Mouse (Mus musculus): ENCODE results near the gene Il4ra. TPM values are rescaled to one million over a fixed set of nuclear protein-coding genes. Genes with fewer than 3 reads are reported as not detected.

Gene Il4ra
- polyA plus RNA-seq, 1 experiment, result 189 TPM

- TF ChIP-seq CTCF (IDR thresholded peaks at IDR 0.05; ENCODE audit: borderline replicate concordance, control insufficient read depth, extremely low read depth, insufficient read depth, low read length, poor library complexity) (no peak), POLR2A (IDR thresholded peaks at IDR 0.05; ENCODE audit: control insufficient read depth, extremely low read depth, insufficient read depth, low read length, poor library complexity) (no peak)
- peak overlapping the region; percentile 96 for H3K27ac ChIP-seq (ENCODE audit: control insufficient read depth, insufficient read depth, low read length)
- 22% methylated on average over 4 of the region's 4 CpGs for WGBS
- no peak for DNase-seq
- H3K27me3 ChIP-seq (ENCODE audit: control insufficient read depth, insufficient read depth, low read length), result no peaks in the 10 kb centered on the region
- H3K36me3 ChIP-seq (ENCODE audit: control insufficient read depth, insufficient read depth, low read length), result peaks cover 5% of the 10 kb centered on the region; the same call in 1 of the 2 replicates
- no peak overlapping the region for H3K4me3 ChIP-seq (ENCODE audit: control insufficient read depth, insufficient read depth, low read length)
- H3K4me1 ChIP-seq (replicated peaks; ENCODE audit: control insufficient read depth, insufficient read depth, low read length), result peaks cover 52% of the 10 kb centered on the region
Measured at GRCm38 (mm10) chr7:125608183-125608688, 56.3 kb downstream of the Il4ra start.

DNA sequence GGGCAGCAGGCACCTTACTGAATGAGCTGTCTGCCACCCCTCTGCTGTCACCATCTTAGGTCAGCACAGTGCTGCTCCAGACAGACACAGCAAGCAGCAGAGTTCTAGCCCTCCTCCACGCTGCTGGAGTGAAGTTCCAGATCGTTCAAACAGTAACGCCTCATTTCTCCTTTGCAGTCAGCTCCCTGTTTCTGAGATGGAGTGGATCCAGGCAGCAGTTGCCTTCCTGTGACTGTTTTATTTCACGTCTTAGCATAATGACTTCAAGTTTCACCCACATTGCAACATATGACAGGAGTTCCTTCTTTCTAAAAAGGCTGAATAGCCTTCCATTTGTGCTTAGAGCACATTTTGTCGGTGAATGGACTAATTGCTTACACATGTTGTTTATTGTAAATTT is 61.7 kb downstream of the Il4ra start:
- no peak for DNase-seq
- Histone ChIP-seq H3K27me3 (ENCODE audit: control insufficient read depth, insufficient read depth, low read length) (no peaks in the 10 kb centered on the region), H3K4me1 (replicated peaks; ENCODE audit: control insufficient read depth, insufficient read depth, low read length) (peaks cover 5% of the 10 kb centered on the region; the same call in 1 of the 2 replicates), H3K36me3 (ENCODE audit: control insufficient read depth, insufficient read depth, low read length) (peaks cover 5% of the 10 kb centered on the region; the same call in 1 of the 2 replicates), H3K27ac (ENCODE audit: control insufficient read depth, insufficient read depth, low read length) (no peak overlapping the region), H3K4me3 (ENCODE audit: control insufficient read depth, insufficient read depth, low read length) (no peak overlapping the region)
- no peak for TF ChIP-seq CTCF (IDR thresholded peaks at IDR 0.05; ENCODE audit: borderline replicate concordance, control insufficient read depth, extremely low read depth, insufficient read depth, low read length, poor library complexity)
- no peak for TF ChIP-seq POLR2A (IDR thresholded peaks at IDR 0.05; ENCODE audit: control insufficient read depth, extremely low read depth, insufficient read depth, low read length, poor library complexity)
- WGBS, result 76% methylated on average over 5 of the region's 5 CpGs

DNA sequence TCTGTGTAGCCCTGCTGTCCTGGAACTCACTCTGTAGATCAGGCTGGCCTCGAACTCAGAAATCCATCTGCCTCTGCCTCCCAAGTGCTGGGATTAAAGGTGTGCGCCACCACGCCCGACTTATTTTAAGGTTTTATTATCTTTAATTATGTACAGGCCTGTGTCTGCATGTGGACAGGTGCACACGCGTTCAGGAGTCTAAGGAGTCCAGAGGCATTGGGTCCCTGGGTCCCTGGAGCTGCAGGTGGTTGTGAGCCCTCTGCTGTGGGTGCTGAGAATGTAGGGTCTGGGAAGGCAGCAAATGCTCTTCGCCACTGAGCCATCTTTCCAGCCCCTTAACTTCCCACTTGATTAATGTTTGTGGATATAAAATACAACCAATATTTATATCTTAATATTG is 63.5 kb downstream of the Il4ra start:
- H3K27ac ChIP-seq (ENCODE audit: control insufficient read depth, insufficient read depth, low read length), result no peak overlapping the region
- no peak for DNase-seq
- TF ChIP-seq CTCF (IDR thresholded peaks at IDR 0.05; ENCODE audit: borderline replicate concordance, control insufficient read depth, extremely low read depth, insufficient read depth, low read length, poor library complexity) (no peak), POLR2A (IDR thresholded peaks at IDR 0.05; ENCODE audit: control insufficient read depth, extremely low read depth, insufficient read depth, low read length, poor library complexity) (no peak)
- 92% methylated on average over 7 of the region's 7 CpGs for WGBS
- H3K36me3 ChIP-seq (ENCODE audit: control insufficient read depth, insufficient read depth, low read length), result no peaks in the 10 kb centered on the region; the same call in 1 of the 2 replicates
- H3K4me1 ChIP-seq (replicated peaks; ENCODE audit: control insufficient read depth, insufficient read depth, low read length), result peaks cover 9% of the 10 kb centered on the region
- H3K27me3 ChIP-seq (ENCODE audit: control insufficient read depth, insufficient read depth, low read length), result no peaks in the 10 kb centered on the region
- H3K4me3 ChIP-seq (ENCODE audit: control insufficient read depth, insufficient read depth, low read length), result no peak overlapping the region

- Histone ChIP-seq H3K27me3 (ENCODE audit: control insufficient read depth, insufficient read depth, low read length) (no peaks in the 10 kb centered on the region), H3K27ac (ENCODE audit: control insufficient read depth, insufficient read depth, low read length) (no peak overlapping the region), H3K36me3 (ENCODE audit: control insufficient read depth, insufficient read depth, low read length) (0 out of 2 replicates have a peak, but pooled peaks cover 4% of the 10 kb centered on the region), H3K4me1 (replicated peaks; ENCODE audit: control insufficient read depth, insufficient read depth, low read length) (peaks cover 28% of the 10 kb centered on the region), H3K4me3 (ENCODE audit: control insufficient read depth, insufficient read depth, low read length) (no peak overlapping the region)
- 65% methylated on average over 7 of the region's 7 CpGs for WGBS
- no peak for TF ChIP-seq POLR2A (IDR thresholded peaks at IDR 0.05; ENCODE audit: control insufficient read depth, extremely low read depth, insufficient read depth, low read length, poor library complexity)
- no peak for TF ChIP-seq CTCF (IDR thresholded peaks at IDR 0.05; ENCODE audit: borderline replicate concordance, control insufficient read depth, extremely low read depth, insufficient read depth, low read length, poor library complexity)
- DNase-seq, result no peak
Measured at GRCm38 (mm10) chr7:125618016-125618415, 66.1 kb downstream of the Il4ra start.

DNA sequence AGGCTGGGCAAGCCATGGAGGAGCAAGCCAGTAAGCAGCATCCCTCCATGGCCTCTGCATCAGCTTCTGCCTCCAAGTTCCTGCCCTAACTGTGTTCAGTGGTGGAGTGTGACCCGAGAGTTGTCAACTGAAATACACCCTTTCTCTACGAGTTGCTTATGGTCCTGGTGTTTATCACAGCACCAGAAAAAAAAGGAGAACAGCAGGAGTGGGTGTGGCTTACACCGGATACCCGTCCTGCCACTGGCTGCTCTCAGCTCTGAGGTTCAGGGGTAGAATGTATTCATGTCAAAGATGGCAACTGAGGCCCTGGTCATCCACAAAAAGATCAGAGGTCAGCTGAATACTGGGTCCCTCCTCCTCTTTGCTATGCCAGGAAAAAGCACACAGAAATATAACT is 68.2 kb downstream of the Il4ra start:
- peaks cover 38% of the 10 kb centered on the region for H3K4me1 ChIP-seq (replicated peaks; ENCODE audit: control insufficient read depth, insufficient read depth, low read length)
- TF ChIP-seq POLR2A (IDR thresholded peaks at IDR 0.05; ENCODE audit: control insufficient read depth, extremely low read depth, insufficient read depth, low read length, poor library complexity) (no peak), CTCF (IDR thresholded peaks at IDR 0.05; ENCODE audit: borderline replicate concordance, control insufficient read depth, extremely low read depth, insufficient read depth, low read length, poor library complexity) (no peak)
- no peak overlapping the region for H3K27ac ChIP-seq (ENCODE audit: control insufficient read depth, insufficient read depth, low read length)
- 0 out of 2 replicates have a peak, but pooled peaks cover 4% of the 10 kb centered on the region for H3K36me3 ChIP-seq (ENCODE audit: control insufficient read depth, insufficient read depth, low read length)
- no peak for DNase-seq
- WGBS, result 80% methylated on average over 4 of the region's 4 CpGs
- H3K4me3 ChIP-seq (ENCODE audit: control insufficient read depth, insufficient read depth, low read length), result no peak overlapping the region
- no peaks in the 10 kb centered on the region for H3K27me3 ChIP-seq (ENCODE audit: control insufficient read depth, insufficient read depth, low read length)

DNA sequence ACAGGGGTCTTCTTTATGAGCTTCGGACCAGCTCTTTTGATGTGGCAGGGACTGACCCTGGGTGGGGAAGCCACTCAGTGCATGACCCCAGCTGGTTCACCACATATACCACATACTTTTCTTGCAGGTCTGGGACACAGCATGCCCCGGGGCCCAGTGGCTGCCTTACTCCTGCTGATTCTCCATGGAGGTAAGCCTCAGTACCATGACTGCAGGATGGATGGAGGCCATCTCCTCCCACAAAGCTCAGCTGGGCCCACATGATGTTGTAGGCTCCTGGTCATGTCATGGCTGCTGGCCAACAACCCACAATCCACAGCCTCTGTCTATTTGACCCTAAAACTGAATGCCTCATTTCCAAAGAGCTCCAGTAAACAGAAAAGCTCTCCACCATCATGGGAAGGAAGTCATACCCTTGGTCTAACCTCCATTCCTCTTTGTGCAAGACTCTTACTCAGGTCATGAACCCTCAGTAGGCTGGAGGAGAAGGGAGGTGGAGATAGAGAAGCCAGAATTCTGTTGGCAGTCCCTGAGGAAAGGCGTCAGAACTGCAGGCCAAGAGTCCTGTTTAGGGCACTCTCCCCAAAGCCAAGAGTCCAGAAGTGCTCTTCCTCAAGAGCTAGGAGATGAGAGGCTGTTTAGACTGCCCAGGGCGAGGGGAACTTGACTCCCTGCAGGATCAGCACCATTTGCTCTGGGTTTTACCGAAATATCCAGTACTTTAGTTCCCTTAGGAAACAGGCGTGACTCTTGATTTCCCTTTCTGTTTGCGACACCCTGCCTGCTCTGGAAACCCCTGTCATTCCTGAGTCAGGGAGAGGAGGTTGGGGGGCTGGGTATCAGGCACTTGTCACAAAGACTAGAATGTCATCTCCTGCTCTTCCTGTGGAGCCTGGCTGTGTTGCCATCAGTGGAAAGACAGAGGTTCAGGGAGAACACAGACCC is 71.1 kb downstream of the Il4ra start:
- H3K27ac ChIP-seq (ENCODE audit: control insufficient read depth, insufficient read depth, low read length), result no peak overlapping the region
- no peak overlapping the region for H3K4me3 ChIP-seq (ENCODE audit: control insufficient read depth, insufficient read depth, low read length)
- WGBS, result 71% methylated on average over 7 of the region's 7 CpGs
- H3K36me3 ChIP-seq (ENCODE audit: control insufficient read depth, insufficient read depth, low read length), result 0 out of 2 replicates have a peak, but pooled peaks cover 8% of the 10 kb centered on the region
- DNase-seq, result no peak
- TF ChIP-seq POLR2A (IDR thresholded peaks at IDR 0.05; ENCODE audit: control insufficient read depth, extremely low read depth, insufficient read depth, low read length, poor library complexity) (no peak), CTCF (IDR thresholded peaks at IDR 0.05; ENCODE audit: borderline replicate concordance, control insufficient read depth, extremely low read depth, insufficient read depth, low read length, poor library complexity) (no peak)
- no peaks in the 10 kb centered on the region for H3K27me3 ChIP-seq (ENCODE audit: control insufficient read depth, insufficient read depth, low read length)
- peaks cover 49% of the 10 kb centered on the region for H3K4me1 ChIP-seq (replicated peaks; ENCODE audit: control insufficient read depth, insufficient read depth, low read length)

Data from thymus, adult 2 months (tissue).